24 mouse cellular contexts compared by ENCODE assay signal in the genomic region with DNA sequence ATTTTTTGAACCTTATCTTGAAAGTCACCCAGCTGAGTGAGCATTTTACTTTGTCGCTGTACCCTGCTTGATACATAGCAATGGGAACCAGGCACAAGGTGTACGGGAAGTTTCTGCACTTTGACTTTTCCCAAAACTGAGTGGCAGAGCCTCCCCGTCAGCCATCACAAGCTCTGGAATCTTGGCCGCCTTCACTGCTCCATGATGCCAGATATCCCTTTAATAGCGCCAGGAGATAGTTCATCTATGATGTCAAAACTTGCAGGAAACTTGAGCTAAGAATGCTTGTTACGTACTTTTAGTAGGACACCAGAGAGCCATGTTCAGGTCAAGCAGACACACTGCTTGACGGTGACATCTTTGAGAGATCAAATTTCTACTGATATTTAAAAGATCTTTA. TPM values are rescaled to one million over a fixed set of nuclear protein-coding genes. Genes with fewer than 3 reads are reported as not detected.
DNase-seq lines count a peak whose midpoint lies in the region; ATAC-seq and TF ChIP-seq lines count a peak whose summit lies in the region.
"Had no signal": no experiment of that assay in that cellular context is flagged by ENCODE, and none has a peak within 500 bp of the region (broad histone marks: within the 10 kb centered on the region; RNA-seq: fewer than 3 reads in every experiment).

No protein-coding gene starts in this region.

- peak; percentile 77 for DNase-seq in gastrocnemius, adult 2 months
- no peak for DNase-seq in gastrocnemius, postnatal 4 days (ENCODE audit: low spot score in 2 of 2)
- no peak for DNase-seq in heart, embryonic 10.5 days (ENCODE audit: low spot score)
- no peak for DNase-seq in midbrain, embryonic 14.5 days
- DNase-seq in frontal cortex, postnatal 25 days (ENCODE audit: low spot score in 2 of 2), result no peak
- DNase-seq in adipocyte (ENCODE audit: low spot score), result no peak
- DNase-seq: cerebellum, adult 18-20 months; cerebellum, postnatal 14 days; kidney, adult 9 months; kidney, postnatal 25 days; layer of hippocampus, postnatal 36 days; lung, adult 18-20 months; lung, postnatal 10 days; thymus, adult 2 months; thymus, postnatal 4 days had no signal

- no peaks in the 10 kb centered on the region for H3K27me3 ChIP-seq in heart, embryonic 10.5 days (ENCODE audit: insufficient read depth, poor library complexity, severe bottlenecking)
- no peaks in the 10 kb centered on the region for H3K27me3 ChIP-seq in heart, embryonic 16.5 days (ENCODE audit: control insufficient read depth, insufficient read depth, low read length)
- H3K27me3 ChIP-seq in midbrain, embryonic 14.5 days (ENCODE audit: control insufficient read depth, insufficient read depth, low read length), result no peaks in the 10 kb centered on the region
- H3K27me3 ChIP-seq: embryonic facial prominence, embryonic 12.5 days; liver, embryonic 12.5 days had no signal

- no peaks in the 10 kb centered on the region for H3K36me3 ChIP-seq in heart, embryonic 10.5 days
- H3K36me3 ChIP-seq in heart, embryonic 16.5 days (ENCODE audit: control insufficient read depth, insufficient read depth), result no peaks in the 10 kb centered on the region
- no peaks in the 10 kb centered on the region for H3K36me3 ChIP-seq in midbrain, embryonic 14.5 days (ENCODE audit: control insufficient read depth, insufficient read depth, low read length)
- H3K36me3 ChIP-seq: embryonic facial prominence, embryonic 12.5 days; limb, embryonic 13.5 days; liver, embryonic 12.5 days had no signal

- H3K9me3 ChIP-seq in heart, embryonic 10.5 days, result no peaks in the 10 kb centered on the region
- no peaks in the 10 kb centered on the region for H3K9me3 ChIP-seq in heart, embryonic 16.5 days (replicated peaks; ENCODE audit: control insufficient read depth, low read length)
- no peaks in the 10 kb centered on the region for H3K9me3 ChIP-seq in midbrain, embryonic 14.5 days (ENCODE audit: control insufficient read depth, low read length)
- H3K9me3 ChIP-seq: embryonic facial prominence, embryonic 12.5 days; limb, embryonic 13.5 days; liver, embryonic 12.5 days had no signal

- peak overlapping the region; percentile 89 for H3K27ac ChIP-seq in gastrocnemius, adult 2 months
- H3K27ac ChIP-seq in heart, embryonic 10.5 days, result peak overlapping the region; percentile 92
- H3K27ac ChIP-seq in heart, embryonic 16.5 days (ENCODE audit: low read length), result peak overlapping the region; percentile 98
- no peak overlapping the region for H3K27ac ChIP-seq in midbrain, embryonic 14.5 days (replicated peaks; ENCODE audit: low read depth, low read length)
- H3K27ac ChIP-seq: embryonic facial prominence, embryonic 12.5 days; hindbrain, postnatal 0 days; limb, embryonic 13.5 days; liver, embryonic 12.5 days; stomach, postnatal 0 days had no signal

- intact Hi-C loops in gastrocnemius, adult 2 months (cut with DNase I), result no loop called here

- TF ChIP-seq CTCF in gastrocnemius, adult 2 months (IDR thresholded peaks at IDR 0.05), result no peak

- no peak for ATAC-seq in heart, embryonic 16.5 days (replicated peaks; ENCODE audit: extremely low read depth, insufficient read depth, low FRiP score)
- no peak for ATAC-seq in midbrain, embryonic 14.5 days (ENCODE audit: low FRiP score, low TSS enrichment)
- ATAC-seq: hindbrain, postnatal 0 days; intestine, embryonic 16.5 days; liver, embryonic 12.5 days had no signal

- no peak overlapping the region for H3K9ac ChIP-seq in heart, embryonic 16.5 days (ENCODE audit: low read length)
- no peak overlapping the region for H3K9ac ChIP-seq in midbrain, embryonic 14.5 days (replicated peaks; ENCODE audit: low read length)
- H3K9ac ChIP-seq: embryonic facial prominence, embryonic 12.5 days; limb, embryonic 13.5 days; liver, embryonic 12.5 days had no signal

- WGBS in heart, embryonic 10.5 days, result 45% methylated on average over 7 of the region's 7 CpGs
- WGBS in heart, embryonic 16.5 days, result 34% methylated on average over 7 of the region's 7 CpGs
- WGBS in midbrain, embryonic 14.5 days, result 94% methylated on average over 7 of the region's 7 CpGs

- no peak overlapping the region for H3K4me3 ChIP-seq in gastrocnemius, adult 2 months
- H3K4me3 ChIP-seq in heart, embryonic 10.5 days, result no peak overlapping the region
- no peak overlapping the region for H3K4me3 ChIP-seq in heart, embryonic 16.5 days (ENCODE audit: low read length)
- no peak overlapping the region for H3K4me3 ChIP-seq in midbrain, embryonic 14.5 days (replicated peaks; ENCODE audit: low read depth, low read length)
- H3K4me3 ChIP-seq: embryonic facial prominence, embryonic 12.5 days; limb, embryonic 13.5 days had no signal

- no peak overlapping the region for H3K4me2 ChIP-seq in heart, embryonic 16.5 days (ENCODE audit: low read depth, low read length)
- no peak overlapping the region for H3K4me2 ChIP-seq in midbrain, embryonic 14.5 days (ENCODE audit: low read length)
- H3K4me2 ChIP-seq: embryonic facial prominence, embryonic 12.5 days; limb, embryonic 13.5 days; midbrain, embryonic 11.5 days had no signal

- peaks cover 66% of the 10 kb centered on the region for H3K4me1 ChIP-seq in heart, embryonic 10.5 days
- H3K4me1 ChIP-seq in heart, embryonic 16.5 days (ENCODE audit: control insufficient read depth, insufficient read depth, low read length), result peaks cover 38% of the 10 kb centered on the region
- H3K4me1 ChIP-seq in midbrain, embryonic 14.5 days (ENCODE audit: control insufficient read depth, insufficient read depth, low read length), result no peaks in the 10 kb centered on the region

RNA-seq across cellular contexts. Expression of a gene that starts 46.7 kb away (rescaled TPM):
- 100 to 1,000 TPM; 585 to 709 TPM for total RNA-seq in gastrocnemius, adult 2 months (2021)
- 100 to 1,000 TPM; 353 to 367 TPM for total RNA-seq in gastrocnemius, postnatal 4 days (2021)
- 162 and 264 TPM in 2 replicates for polyA plus RNA-seq in heart, embryonic 10.5 days (2016; fragmentation: Nextera tagmentation; extraction: Ambion mirVana)
- polyA plus RNA-seq in heart, embryonic 16.5 days (2015; fragmentation: Nextera tagmentation; extraction: Ambion mirVana), result 235 and 246 TPM in 2 replicates
- 11.8 and 14.3 TPM in 2 replicates for polyA plus RNA-seq in midbrain, embryonic 14.5 days (2014; fragmentation: Nextera tagmentation; extraction: Ambion mirVana)

RNA-seq across cellular contexts. Expression of a gene that starts 51.6 kb away (rescaled TPM):
- 1 to 10 TPM; 1.5 to 5.5 TPM for total RNA-seq in gastrocnemius, adult 2 months (2021)
- total RNA-seq in gastrocnemius, postnatal 4 days (2021), result 1 to 10 TPM; 3.0 TPM
- not detected in 2 replicates for polyA plus RNA-seq in heart, embryonic 10.5 days (2016; fragmentation: Nextera tagmentation; extraction: Ambion mirVana)
- polyA plus RNA-seq in heart, embryonic 16.5 days (2015; fragmentation: Nextera tagmentation; extraction: Ambion mirVana), result 0.19 and 0.21 TPM in 2 replicates
- 0.26 TPM in 1 of 2 replicates, not detected in the other for polyA plus RNA-seq in midbrain, embryonic 14.5 days (2014; fragmentation: Nextera tagmentation; extraction: Ambion mirVana)
- polyA plus RNA-seq: forebrain, embryonic 11.5 days; midbrain, embryonic 11.5 days had no signal

Comparison
In these comparisons a context has a peak if more than half of its experiments do, and no peak if none do; other contexts are left out.
1. RNA of a gene that starts 46.7 kb away (polyA plus RNA-seq): 235 to 246 TPM in heart, embryonic 16.5 days and 162 to 264 TPM in heart, embryonic 10.5 days; 11.8 to 14.3 TPM in midbrain, embryonic 14.5 days; every median in the first group is over 10 times any median in the second.